Mouse (Mus musculus): ENCODE data around the gene Nagk. TPM values are rescaled to one million over a fixed set of nuclear protein-coding genes. Genes with fewer than 3 reads are reported as not detected.
"Not testable (repeated sequence)": the region's sequence is repeated elsewhere in the genome, so short reads cannot be mapped to it uniquely, and the experiment has no call there.

The Nagk gene
- total RNA-seq (2022), result 10 to 100 TPM; 45.1 to 56.5 (median 51.3) TPM

DNA sequence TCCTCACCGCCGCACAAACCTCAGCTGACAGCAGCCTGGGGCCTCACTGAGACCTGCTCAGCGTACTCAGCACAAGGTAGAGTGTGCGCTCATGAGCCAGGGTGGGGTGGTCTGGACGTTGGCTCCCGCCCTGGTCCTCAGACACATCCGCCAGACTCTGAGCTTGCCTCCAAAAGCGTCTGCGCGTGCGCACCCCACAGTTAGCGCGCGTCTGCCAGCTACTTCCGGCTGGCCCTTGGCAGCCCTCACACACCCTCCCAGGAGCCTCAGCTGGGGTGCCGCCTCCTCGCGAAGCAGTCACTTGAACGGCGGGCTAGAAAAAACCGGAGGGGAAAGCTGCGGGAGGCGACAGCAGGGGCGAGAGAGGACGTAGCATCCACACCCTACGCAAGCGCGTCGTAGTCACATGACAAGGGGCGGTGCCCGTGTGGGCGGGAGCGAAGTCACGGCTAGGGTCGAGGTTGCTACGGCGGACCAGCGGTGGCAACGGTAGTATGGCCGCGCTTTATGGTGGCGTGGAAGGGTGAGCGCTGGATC, at the start of gene Nagk:
Nagk (plus strand) TSS at position 223 of the 537 bp plus-strand sequence.
- peak; percentile 92 to 93 for DNase-seq (ENCODE audit: low spot score in 2 of 2)

DNA sequence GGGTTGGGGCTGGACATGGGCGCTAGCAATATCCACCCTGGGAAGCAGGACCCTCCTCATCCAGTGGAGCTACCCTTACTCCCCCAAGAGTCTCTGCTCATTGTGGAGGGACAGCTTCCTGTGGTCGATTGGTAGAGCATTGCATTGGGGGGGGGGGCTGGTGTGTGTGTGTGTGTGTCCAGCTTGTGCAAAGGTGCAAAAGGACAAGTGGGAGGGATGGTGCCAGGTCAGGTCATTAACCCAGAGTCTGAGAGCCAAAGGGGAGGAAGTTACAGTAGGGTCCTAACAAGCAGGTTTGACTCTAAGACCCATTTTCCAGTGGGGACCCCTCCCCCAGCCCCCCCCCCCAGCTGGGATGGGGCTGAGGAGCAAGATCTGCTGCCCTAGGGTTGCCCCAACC, 49.3 kb upstream of the Nagk start:
- DNase-seq (ENCODE audit: low spot score in 2 of 2), result no peak

DNA sequence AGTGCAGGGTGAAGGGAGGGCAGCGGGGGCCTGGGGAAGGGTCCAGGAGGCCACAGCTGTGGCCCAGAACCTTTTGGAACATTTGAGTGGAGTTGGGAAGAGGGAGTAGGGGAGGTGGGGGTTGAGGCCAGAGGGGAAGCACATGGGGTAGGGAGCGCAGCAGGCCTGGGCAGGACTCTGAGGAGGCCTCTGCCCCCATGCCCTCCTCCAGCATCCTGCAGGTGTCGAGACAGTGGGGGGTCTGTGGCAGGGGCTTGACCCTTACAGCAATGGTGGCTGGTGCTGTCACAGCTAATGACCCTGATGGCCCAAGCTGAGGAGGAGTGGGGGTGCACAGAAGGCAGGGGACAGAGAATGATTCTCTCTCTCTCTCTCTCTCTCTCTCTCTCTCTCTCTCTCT, 45.5 kb upstream of the Nagk start:
- DNase-seq (ENCODE audit: low spot score in 2 of 2), result no peak

DNA sequence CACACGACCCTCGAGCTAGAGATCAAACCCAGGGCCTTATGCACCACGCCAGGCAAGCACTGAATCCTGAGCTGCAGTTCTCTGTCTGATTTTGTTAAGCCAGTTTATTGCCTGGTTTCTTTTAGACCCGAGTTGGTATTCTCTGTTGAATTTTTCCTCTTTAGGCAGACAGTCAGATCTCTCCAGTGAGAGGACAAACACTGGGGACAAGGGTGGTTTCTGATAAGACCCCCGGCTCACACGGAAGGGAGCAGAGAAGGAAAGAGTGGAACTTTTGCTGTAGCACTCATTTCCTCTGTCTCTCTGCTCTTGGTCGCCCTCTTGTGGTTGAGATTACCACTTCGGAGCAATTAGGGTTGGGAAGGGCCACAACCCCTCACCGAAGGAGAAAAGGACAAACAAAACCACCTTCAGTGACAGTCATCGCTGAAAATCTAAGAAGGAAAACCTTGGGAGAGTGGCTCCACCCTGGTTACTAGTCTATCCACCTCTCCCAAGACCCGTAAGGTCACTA, 44.6 kb upstream of the Nagk start:
- peak in 1 of 2 experiments; percentile 28 for DNase-seq (ENCODE audit: low spot score in 2 of 2)

DNA sequence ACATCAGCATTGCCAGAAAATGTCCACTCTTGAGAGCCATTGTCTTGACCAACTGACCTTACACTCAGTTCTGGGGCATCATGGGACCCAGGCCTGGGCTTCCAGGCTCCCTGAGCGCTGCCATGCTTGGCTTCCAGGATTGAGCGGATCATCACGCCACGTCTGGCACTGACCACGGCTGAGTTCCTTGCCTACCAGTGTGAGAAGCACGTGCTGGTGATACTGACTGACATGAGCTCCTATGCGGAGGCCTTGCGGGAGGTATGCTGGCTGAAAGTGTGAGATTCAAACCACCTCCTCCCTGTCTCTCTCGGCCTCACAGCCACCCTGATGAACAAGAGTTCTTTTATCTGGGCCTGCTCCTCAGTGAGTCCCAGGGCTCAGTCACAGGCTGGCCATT, 38.7 kb upstream of the Nagk start:
- no peak for DNase-seq (ENCODE audit: low spot score in 2 of 2)

DNA sequence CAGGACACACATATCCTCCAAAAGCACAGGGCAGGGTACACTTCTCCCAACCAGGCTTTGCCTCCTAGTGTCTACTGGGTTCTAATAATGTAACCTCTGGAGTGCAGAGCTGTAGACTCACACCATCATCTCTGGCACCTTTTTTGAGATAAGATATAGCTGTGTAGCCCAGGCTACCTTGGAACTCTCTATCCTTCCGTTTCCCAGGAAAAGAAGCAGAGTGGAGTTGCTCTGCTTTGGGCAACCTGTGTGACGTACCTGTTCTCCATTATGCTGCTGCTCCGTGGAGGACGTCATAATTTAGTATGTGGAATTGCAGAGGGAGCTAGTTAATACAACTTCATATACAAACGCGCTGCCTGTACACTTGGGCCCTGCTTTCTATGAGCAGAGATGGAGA, 32.4 kb upstream of the Nagk start, which contains the start of gene Ankrd53:
Ankrd53 (plus strand) TSS at position 301 of the 400 bp plus-strand sequence.
- DNase-seq (ENCODE audit: low spot score in 2 of 2), result no peak

DNA sequence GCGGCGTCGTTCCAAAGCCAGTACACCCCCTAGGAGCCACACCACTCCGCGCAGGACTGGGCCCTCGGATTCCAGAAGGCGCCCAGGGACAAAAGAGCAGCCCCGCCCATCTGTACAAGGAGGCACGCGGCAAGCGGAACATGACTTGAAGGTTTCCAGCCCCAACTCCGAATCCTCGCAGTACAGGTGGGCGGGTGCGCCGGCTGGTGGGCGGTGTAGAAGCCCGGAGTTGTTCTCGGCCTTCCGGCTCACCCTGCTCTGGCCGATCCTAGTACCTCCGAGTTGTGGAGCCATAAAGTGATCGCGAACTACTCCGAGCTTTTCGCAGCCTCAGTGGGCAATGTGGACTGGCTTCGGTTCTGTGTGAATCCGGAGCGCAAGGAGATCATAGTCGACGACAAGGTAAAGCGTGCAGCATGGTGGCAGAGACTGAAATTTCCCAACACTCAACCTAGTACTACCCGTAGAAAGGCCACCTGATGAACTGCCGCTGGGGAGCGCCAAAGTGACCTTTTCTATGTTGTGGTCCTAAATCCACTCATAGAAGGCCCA, 31.8 kb upstream of the Nagk start:
- no peak for DNase-seq (ENCODE audit: low spot score in 2 of 2)

DNA sequence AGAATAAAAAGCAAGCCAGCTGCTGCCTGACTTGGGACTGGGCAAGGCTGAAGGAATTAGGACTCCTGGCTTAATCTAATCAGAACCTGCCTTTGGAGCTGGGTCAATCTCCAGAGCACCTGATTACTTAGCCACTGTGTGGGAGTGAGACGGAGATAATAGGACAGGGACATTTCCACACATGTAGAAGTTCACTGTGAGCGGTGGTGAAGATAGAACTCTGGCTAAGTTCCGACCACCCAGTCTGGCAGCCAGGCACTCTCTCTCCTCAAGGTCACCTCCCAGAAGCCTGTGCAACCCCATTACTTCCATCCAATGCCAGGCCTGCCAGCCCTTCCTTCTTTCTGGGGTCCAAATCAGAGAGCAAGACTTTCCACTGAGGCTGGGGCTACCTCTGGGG, 27.8 kb upstream of the Nagk start:
- DNase-seq (ENCODE audit: low spot score in 2 of 2), result no peak

DNA sequence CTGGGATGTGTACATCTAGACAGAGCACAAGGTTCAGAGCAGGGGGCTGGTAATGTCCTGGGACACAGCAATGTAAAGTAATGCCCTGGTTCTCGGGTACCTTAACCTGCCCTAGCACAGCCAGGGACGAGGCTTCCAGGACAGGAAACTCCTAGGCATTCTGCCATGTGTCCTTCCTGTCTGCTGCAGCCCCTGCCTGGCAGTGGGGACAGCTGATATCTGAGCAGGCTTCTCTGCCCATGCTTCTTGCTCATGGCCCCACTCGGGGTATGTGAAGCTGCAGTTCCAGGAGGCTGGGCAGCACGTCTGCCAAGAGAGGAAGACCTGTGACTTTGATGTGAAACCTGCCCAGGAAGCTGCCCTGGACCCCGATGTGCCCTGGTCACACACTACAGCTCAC, 26.3 kb upstream of the Nagk start:
- no peak for DNase-seq (ENCODE audit: low spot score in 2 of 2)

DNA sequence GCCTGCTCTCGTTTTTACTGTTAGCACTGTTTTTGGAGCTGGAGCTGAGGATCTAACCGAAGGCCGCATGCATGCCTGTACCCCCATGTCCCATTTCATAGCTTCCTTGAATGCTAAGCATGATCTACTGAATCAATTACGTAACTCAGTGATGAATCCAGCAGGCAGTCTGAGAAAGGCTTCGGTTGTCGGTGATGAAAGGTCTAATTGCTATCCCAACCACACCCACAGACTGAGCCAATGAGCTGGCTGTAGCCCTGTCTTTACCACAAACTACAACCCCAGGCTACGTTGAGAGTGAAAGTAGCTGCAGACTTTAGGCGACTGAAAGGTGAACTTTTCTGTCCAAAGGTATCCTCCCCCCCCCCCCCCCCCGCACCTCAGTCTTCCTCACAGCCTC, 20.7 kb upstream of the Nagk start:
- no peak for DNase-seq (ENCODE audit: low spot score in 2 of 2)

DNA sequence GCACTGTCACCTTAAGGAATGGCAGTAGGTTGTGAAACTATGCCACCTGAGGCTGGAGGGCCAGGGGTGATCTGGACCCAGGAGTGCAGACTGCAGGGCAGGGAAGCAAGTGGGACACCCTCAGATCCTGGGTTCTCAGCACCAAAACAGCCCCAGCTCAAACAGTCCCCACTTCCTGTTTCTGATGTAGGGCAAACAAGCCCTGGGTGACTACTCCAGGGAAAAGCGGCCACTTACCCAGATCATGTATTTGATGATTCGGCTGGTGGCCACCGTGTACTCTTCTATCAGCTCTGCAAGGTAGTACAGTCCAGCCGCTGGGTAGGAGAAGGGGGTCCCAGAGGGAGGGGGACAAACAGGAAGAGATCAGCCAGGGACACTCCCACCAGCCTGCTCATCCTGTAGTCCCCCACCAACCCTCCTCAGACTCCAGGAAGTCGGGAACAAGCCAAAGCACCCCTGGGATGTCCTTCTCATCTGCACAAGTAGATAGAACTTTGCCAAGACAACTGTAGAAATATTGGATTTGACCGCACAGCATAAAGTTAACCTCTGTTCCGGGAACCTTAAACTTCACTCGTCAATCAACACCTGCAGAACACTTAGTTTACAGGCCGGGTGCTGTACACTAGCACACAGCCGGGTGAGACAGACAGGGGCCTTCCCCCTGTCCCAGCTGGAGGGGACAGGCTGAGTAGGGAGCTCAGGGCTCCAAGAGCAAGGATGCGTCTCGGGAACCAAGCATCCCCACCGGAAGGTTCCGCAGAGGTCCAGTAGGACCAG, 19.8 kb upstream of the Nagk start:
- DNase-seq (ENCODE audit: low spot score in 2 of 2), result no peak

DNA sequence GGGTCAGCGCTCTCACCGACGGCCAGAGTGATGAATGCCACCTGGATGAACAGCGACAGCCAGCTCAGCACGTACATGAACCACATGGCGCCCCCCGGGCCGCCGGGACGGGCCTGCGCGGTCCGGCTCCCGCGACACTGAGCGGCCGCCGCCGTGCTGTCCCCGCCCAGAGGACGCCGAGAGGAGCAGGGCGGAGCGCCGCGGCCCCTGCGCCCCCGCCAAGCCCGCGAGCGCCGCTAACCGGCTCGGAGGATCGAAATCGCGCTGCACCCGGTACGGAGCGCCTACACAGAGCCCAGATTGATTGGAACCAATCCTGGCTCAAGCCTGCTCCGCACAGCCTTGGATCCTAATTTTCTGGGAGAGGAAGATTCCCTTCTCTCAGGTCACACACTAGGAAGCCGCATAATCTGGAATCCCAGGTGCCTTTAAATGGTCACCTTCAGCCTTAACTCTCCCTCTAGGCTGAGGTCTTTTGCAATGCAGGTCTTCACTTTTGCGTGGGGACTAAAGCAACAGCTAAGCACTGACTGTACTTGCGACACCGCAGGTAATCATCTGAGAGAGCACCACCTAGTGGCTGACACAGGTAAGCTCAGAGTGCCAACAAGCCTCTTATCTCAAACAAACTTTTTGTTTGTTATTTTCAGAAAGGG, 19.0 kb upstream of the Nagk start, which contains the start of gene Tex261:
Tex261 (minus strand) TSS at position 176 of the 656 bp plus-strand sequence.
- DNase-seq (ENCODE audit: low spot score in 2 of 2), result peak; percentile 82 to 90

DNA sequence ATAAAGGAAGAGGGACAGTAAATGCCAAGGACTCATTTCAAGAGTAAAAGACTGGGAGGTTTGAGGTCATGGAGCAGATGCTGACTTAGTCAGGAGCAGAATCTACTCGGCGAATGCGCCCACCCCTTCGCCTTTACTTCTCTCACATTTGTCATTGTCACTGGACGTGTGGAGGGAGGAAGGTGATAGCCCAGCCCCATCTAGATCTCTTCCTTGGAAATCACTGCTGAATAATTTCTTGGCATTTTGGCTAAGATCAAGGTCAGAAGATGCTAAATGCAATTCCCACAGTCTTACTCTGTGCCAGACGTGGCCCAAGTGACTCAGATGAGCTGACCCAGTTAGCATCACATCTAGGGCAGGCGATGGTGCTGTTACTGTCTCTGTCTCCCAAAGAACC, 16.5 kb upstream of the Nagk start:
- DNase-seq (ENCODE audit: low spot score in 2 of 2), result no peak

DNA sequence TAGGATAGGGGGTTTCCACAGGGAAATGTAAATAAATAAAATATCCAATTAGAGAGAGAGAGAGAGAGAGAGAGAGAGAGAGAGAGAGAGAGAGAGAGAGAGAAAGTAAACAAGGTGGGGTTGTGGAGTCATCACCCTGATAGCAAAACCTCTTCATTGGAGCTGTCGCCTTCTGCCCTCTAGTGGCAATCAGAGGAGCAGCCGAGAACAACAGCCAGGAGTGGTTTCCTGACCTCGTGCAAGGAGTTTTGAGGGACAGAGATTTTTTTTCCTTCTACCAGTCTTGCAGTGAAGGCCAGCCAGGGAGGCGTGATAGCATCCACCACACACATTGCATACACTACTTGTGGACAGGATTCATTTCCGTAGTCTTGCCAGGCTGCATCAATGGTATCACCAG, 15.8 kb upstream of the Nagk start:
- peak in 1 of 2 experiments; percentile 34 for DNase-seq (ENCODE audit: low spot score in 2 of 2)

DNA sequence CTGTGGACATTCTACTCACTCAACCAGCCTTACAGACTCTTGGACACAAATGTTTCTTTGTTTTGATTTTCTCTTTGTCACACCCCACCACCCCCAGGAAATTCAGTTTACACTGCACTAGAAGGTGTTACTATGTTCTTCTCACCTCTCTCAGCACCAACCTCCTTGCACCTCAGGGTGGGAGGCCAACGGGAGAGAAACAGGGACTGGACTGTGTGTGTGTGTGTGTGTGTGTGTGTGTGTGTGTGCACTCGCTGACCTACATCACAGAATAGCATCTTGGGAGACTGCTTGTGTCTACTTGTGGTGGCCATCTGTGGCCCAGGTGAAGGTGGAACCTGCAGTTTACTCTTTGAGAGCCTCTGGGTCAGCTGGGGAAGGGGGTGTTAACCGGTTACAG, 8.4 kb upstream of the Nagk start:
- no peak for DNase-seq (ENCODE audit: low spot score in 2 of 2)

DNA sequence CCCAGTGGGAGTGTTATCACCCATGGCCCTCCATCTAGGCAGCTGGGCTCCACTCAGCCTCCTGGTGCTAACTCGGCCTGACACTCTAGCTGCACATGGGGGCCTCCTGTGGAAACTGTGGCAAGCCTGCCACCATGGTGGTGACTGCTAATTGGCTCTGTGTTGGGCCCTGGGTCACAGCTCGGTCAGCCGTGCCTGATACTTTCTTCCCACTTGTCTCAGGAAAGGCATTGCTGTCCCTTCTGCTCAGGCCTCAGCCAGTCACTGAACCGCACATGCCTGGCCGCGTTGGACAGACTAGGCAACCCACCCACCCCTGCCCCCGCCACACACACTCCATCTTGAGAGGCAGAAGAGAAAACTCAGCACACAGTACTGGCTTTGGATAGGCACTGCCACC, 6.2 kb upstream of the Nagk start:
- DNase-seq (ENCODE audit: low spot score in 2 of 2), result no peak

DNA sequence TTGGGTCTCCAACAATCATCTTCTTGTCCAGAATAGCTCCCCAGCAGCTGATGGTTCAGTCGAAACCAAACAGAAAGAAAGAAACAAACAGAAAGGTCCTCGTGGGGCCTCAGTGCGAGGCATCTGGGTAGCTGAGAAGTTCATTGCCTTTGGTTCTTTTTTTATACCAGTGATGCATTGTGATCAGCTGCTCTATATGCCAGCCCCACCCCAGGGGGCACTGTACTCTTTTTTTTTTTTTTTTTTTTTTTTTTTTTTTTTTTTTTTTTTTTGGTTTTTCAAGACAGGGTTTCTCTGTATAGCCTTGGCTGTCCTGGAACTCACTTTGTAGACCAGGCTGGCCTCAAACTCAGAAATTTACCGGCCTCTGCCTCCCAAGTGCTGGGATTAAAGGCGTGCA, 4.2 kb upstream of the Nagk start:
- DNase-seq (ENCODE audit: low spot score in 2 of 2), result not testable (repeated sequence)

DNA sequence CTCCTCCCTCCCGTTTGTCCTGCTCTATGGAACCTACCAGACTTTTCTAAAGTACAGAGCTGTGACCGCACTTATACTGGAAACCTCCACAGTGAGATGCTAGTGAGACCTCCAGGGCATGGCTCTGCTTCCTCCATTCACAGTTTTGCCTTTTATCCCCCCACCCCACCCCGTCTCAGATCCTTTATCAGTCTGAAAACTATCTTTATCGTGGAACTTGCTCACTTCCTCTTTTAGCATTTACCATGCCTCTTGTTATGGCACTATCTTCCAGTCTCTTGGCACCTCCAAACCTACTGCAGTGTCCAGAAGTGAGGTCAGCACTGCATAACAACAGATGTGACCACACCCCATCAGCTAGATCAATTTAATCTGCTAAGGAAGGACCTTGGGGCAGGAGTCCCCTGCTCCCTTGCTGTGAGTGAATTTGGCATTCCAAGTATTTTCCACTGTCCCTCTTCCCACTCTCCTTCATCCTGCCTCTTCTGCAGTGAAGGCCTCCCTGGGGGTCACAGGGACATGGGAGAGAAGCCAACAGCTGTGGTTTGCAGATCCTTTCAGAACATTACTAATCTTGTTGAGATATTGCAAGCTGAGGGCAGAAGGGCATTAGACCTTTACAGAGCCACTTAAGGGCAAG, 3.4 kb upstream of the Nagk start:
- DNase-seq (ENCODE audit: low spot score in 2 of 2), result no peak

DNA sequence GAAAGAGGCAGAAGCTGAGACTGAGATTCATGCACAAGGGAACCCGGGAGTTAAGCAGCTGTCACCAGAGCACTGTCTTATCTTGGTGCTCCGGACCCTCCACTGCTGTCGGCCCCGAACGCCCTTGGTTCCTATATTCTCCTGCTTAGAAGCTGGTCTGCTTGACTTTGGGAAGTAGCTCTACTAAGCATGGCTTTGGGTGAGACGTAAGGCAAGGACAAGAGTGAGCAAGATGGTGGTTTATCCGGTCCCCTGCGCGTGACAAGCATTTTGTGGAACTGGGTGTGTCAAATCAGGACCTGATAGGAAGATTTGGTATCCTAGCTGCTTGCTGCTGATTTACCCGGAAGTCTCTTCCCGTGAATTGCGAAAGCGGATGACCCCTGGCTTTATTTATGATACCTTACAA, 714 bp downstream of the Nagk start:
- DNase-seq (ENCODE audit: low spot score in 2 of 2), result peak in 1 of 2 experiments; percentile 32

DNA sequence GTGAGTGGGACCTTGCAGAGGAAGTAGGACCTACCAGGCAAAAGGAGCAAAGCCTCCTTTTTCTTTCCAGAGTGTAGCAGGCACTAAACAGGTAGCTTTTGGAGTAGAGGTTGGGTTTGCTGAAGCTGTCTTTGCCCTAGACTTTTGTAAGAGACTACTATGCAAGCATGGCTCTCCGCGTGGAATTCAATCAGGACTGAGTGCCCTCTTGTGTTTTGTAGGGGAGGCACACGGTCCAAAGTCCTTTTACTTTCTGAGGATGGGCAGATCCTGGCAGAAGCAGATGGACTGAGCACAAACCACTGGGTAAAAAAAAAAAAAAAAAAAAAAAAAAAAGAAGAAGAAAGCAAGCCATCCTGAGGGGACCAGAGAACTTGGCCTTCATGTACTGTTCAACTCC, 1.9 kb downstream of the Nagk start:
- DNase-seq (ENCODE audit: low spot score in 2 of 2), result no peak

DNA sequence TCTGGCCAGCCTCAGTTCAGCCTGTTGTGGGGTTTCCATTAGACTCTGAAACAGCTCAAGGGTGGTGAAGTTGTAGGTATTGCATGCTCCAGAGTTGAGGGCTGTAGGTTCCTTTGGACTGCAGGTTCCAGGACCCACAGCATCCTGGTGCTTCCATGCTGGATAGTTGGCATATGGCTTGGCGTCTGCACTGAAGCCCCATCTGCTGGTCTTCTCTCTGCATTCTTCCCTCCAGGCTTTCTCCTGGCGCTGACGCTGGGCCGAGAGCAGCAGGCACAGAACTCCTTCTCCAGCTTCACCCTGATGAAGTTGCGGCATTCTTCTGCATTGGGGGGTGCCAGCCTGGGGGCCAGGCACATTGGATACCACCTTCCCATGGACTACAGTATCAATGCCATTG, 7.3 kb downstream of the Nagk start:
- peak in 1 of 2 experiments; percentile 55 for DNase-seq (ENCODE audit: low spot score in 2 of 2)

DNA sequence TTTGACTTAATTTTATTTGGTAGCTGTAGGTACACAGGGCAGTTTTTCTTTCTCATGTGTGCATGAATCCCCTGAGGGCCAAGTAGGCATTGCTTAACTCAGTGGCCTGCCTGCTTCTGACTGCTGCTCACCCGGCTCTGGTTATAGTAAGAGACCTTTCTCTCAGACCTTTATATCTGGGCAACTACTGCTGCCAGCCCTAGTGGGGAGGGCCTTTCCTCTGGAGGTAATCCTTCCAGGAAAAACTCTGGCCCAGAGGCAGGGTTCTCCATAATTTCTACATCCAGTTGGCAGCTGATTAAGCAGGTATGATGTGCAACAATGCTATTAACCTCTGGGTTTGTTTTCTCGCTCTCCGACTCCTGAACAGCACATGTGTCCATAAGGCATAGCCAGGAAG, 8.1 kb downstream of the Nagk start:
- DNase-seq (ENCODE audit: low spot score in 2 of 2), result no peak

Measured in layer of hippocampus, adult 8-10 months (tissue).